Mouse (Mus musculus) limb, embryonic 15.5 days (tissue): ENCODE results near the gene Lenep. TPM values are rescaled to one million over a fixed set of nuclear protein-coding genes. Genes with fewer than 3 reads are reported as not detected.

ENCODE experiments used
- ATAC-seq: fragments of 200-750 bp; cut with Nextera tagmentation; 2 replicates; pipeline ENCODE4 v1.8.0; 2017; ENCODE audit warnings: low read depth, moderate TSS enrichment; ENCODE audit not compliant: insufficient number of reproducible peaks, low FRiP score, low TSS enrichment
- H3K27ac ChIP-seq: fragments of 300-500 bp; sonication (generic); 2 replicates; pipeline ENCODE4 v1.5.1; 2015; ENCODE audit warnings: moderate library complexity, mild to moderate bottlenecking, inconsistent platforms
- H3K27me3 ChIP-seq: fragments of 300-500 bp; sonication (generic); 2 replicates; pipeline ENCODE4 v1.6.1; 2015; ENCODE audit warnings: inconsistent platforms
- H3K36me3 ChIP-seq: fragments of 300-500 bp; sonication (generic); 2 replicates; pipeline ENCODE4 v1.6.1; 2015; ENCODE audit warnings: inconsistent platforms
- H3K4me1 ChIP-seq: fragments of 300-500 bp; sonication (generic); 2 replicates; pipeline ENCODE4 v1.6.1; 2015; ENCODE audit warnings: inconsistent platforms
- H3K4me2 ChIP-seq: fragments of 300-500 bp; sonication (generic); 2 replicates; pipeline ENCODE4 v1.6.1; 2015; ENCODE audit warnings: mild to moderate bottlenecking, inconsistent platforms
- H3K4me3 ChIP-seq: fragments of 300-500 bp; sonication (generic); 2 replicates; pipeline ENCODE4 v1.5.1; 2015; ENCODE audit warnings: mild to moderate bottlenecking, inconsistent platforms
- H3K9ac ChIP-seq: fragments of 300-500 bp; sonication (generic); 2 replicates; pipeline ENCODE4 v1.6.1; 2015; ENCODE audit warnings: inconsistent platforms
- H3K9me3 ChIP-seq: fragments of 300-500 bp; sonication (generic); 2 replicates; pipeline ENCODE4 v1.6.1; 2016; ENCODE audit warnings: inconsistent platforms
- WGBS: fragments of 180-500 bp; shearing (Covaris S2); methylation state at CpG from one replicate; pipeline ENCODE4 v1.1.7; 2015; 5-methylcytosine and 5-hydroxymethylcytosine counted together
- polyA plus RNA-seq: library from polyadenylated mRNA; unstranded; fragments of >200 nt; fragmentation: Nextera tagmentation; extraction: Ambion mirVana; gene quantifications from 2 replicates; pipeline ENCODE4 v1.2.1, GENCODE M21; 2015

Gene Lenep
- polyA plus RNA-seq, 1 experiment from 2014 or later: not detected

DNA sequence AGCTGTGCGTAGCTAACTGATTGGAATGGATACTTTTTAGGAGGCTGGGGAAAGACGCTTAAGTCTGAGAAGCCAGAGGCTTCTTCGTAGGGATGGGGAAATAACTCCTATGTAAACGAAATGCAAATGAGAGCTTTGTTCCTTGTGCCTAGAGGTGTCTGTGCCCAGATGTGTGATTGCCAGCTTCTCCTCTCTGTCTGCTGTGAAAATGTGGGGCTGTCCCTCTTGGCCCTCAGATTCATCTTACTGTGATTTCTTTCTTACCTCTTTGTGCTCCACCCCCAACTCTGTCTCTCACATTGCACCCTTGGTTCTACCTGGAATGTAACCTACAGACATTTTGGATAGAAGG, 6.0 kb downstream of the Lenep start:
- Histone ChIP-seq H3K4me1 (peaks cover 49% of the 10 kb centered on the region), H3K9ac (peak overlapping the region; percentile 57), H3K4me3 (peak overlapping the region; percentile 57), H3K4me2 (peak overlapping the region; percentile 98), H3K27ac (peak overlapping the region; percentile 92), H3K27me3 (0 out of 2 replicates have a peak, but pooled peaks cover 2% of the 10 kb centered on the region), H3K36me3 (peaks cover 2% of the 10 kb centered on the region; the same call in 1 of the 2 replicates), H3K9me3 (no peaks in the 10 kb centered on the region)
- no peak for ATAC-seq
- WGBS: 0% methylated on average over 4 of the region's 4 CpGs

GRCm38 (mm10) chr3:89395806-89396653, 6.6 kb downstream of the Lenep start:
- under 1% methylated on average over 44 of the region's 44 CpGs for WGBS
- peaks cover 55% of the 10 kb centered on the region for H3K4me1 ChIP-seq

DNA sequence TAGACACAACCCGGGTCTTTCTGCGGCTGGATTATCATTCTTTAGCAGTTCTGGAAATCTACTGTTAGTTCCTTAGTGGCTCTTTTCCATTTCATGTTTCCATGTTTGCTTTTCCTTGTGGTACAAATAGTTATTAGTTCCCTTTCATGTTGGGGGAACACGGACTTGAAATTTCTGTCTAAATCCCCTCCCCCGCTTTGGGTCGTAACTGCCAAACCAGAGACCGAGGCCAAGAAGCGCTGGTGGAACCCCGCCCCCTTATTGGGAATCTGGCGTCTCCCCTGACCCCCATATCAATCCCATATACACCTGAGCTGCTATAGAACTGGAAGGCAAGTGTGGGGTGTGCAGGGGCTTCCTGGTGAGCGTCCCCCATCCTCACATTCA, 7.2 kb downstream of the Lenep start:
- Histone ChIP-seq H3K27ac (peak overlapping the region; percentile 92), H3K27me3 (0 out of 2 replicates have a peak, but pooled peaks cover 3% of the 10 kb centered on the region)
- WGBS: 5% methylated on average over 10 of the region's 10 CpGs

More at GRCm38 (mm10) chr3:89395806-89396653, 6.6 kb downstream of the Lenep start:
- peak overlapping the region; percentile 57 for H3K9ac ChIP-seq
- H3K36me3 ChIP-seq: no peaks in the 10 kb centered on the region
- peak overlapping the region; percentile 98 for H3K4me2 ChIP-seq
- ATAC-seq: peak; percentile 7; the same call in 1 of the 2 replicates
- H3K27ac ChIP-seq: peak overlapping the region; percentile 92
- H3K27me3 ChIP-seq: 0 out of 2 replicates have a peak, but pooled peaks cover 3% of the 10 kb centered on the region
- H3K9me3 ChIP-seq: no peaks in the 10 kb centered on the region
- H3K4me3 ChIP-seq: peak overlapping the region; percentile 57

GRCm38 (mm10) chr3:89394894-89395256, 7.7 kb downstream of the Lenep start:
- Histone ChIP-seq H3K4me1 (peaks cover 66% of the 10 kb centered on the region), H3K4me3 (peak overlapping the region; percentile 57), H3K4me2 (peak overlapping the region; percentile 98), H3K9ac (no peak overlapping the region), H3K27me3 (0 out of 2 replicates have a peak, but pooled peaks cover 3% of the 10 kb centered on the region), H3K27ac (peak overlapping the region; percentile 92), H3K36me3 (no peaks in the 10 kb centered on the region), H3K9me3 (no peaks in the 10 kb centered on the region)
- ATAC-seq: peak; percentile 9; the same call in 1 of the 2 replicates
- 2% methylated on average over 11 of the region's 12 CpGs for WGBS

More for the DNA sequence above, 7.2 kb downstream of the Lenep start:
- Histone ChIP-seq H3K4me2 (peak overlapping the region; percentile 98), H3K36me3 (no peaks in the 10 kb centered on the region), H3K9me3 (no peaks in the 10 kb centered on the region), H3K4me3 (peak overlapping the region; percentile 57), H3K4me1 (peaks cover 61% of the 10 kb centered on the region), H3K9ac (no peak overlapping the region)
- ATAC-seq: no peak

DNA sequence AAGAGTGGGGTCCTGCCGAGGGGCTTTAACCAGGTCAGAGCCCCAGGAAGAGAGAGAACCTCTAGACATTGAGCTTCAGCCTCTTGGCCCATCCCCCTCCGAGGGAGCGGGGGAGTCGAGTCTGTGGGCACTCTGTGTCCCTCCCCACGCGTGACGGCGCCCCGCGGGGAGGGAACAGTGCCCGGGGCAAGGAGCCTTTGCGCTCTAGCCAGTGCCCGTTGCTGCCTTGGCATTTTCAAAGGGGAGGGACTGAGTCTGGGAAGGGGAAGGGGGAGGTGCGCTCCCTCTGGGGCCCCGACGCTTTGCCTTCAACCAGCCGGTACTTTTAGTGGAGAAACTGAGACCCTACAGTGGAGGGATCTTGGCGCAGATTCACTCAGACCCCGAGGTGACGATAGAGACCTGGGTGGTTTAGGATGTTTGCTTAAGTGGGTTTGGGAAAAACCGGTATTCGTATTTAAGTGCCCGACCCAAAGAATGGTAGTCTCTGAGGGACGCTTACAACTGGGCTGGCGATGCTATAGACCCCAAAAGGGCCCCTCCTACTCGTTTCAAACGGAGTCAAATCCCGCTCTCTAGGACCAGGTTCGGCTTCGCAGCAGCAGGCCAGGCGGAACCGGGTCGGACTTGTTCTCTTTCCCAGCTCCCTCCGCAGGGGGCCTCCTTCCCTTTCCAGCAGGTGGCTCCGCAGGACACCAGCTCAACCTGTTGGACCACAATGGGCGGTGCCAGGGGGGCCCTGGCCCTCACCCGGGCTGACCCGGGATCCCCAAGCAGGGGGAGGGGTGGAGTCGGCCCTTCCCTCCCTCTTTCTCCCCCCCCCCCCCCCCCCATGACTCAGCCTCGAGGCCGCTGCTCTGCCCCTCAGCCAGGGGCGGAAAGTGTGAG, 8.3 kb downstream of the Lenep start, which contains the start of gene Zbtb7b:
Zbtb7b (minus strand) TSS at position 771 of the 888 bp plus-strand sequence.
- under 1% methylated on average over 35 of the region's 42 CpGs for WGBS
- no peaks in the 10 kb centered on the region for H3K9me3 ChIP-seq

DNA sequence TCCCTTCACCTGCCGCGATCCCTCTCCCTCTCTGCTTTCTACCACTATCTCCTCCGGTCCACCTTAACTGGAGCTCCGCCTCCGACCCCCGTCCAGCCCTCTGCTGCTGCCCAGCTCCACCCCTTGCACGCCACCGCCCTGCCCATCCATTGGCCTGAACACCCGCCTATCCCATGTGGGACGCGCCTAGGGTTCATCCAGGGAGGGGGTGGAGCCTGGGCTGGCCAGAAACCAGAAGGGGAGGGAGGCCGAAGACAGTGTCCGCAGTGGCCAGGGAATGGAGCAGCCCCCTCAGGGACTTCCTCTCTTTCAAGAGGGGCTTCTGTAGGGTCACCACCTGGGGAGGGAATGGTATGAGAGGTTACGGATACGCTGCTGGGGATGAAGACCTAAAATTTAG, 9.0 kb downstream of the Lenep start:
- H3K4me2 ChIP-seq: peak overlapping the region; percentile 98
- H3K4me1 ChIP-seq: peaks cover 67% of the 10 kb centered on the region

More for the DNA sequence above, 8.3 kb downstream of the Lenep start, which contains the start of gene Zbtb7b:
- peak within 1 kb of the TSS; percentile 92 for H3K27ac ChIP-seq
- no peaks in the 10 kb centered on the region for H3K36me3 ChIP-seq
- ATAC-seq: peak; percentile 37
- H3K4me1 ChIP-seq: peaks cover 66% of the 10 kb centered on the region
- peak within 1 kb of the TSS; percentile 98 for H3K4me2 ChIP-seq
- 0 out of 2 replicates have a peak, but pooled peaks cover 3% of the 10 kb centered on the region for H3K27me3 ChIP-seq
- peak within 1 kb of the TSS; percentile 41 for H3K9ac ChIP-seq
- peak within 1 kb of the TSS; percentile 57 for H3K4me3 ChIP-seq

GRCm38 (mm10) chr3:89392871-89393311, 9.7 kb downstream of the Lenep start:
- peaks cover 74% of the 10 kb centered on the region for H3K4me1 ChIP-seq
- peak overlapping the region; percentile 79 for H3K27ac ChIP-seq
- H3K4me2 ChIP-seq: peak overlapping the region; percentile 98
- H3K36me3 ChIP-seq: no peaks in the 10 kb centered on the region
- no peaks in the 10 kb centered on the region for H3K9me3 ChIP-seq
- WGBS: under 1% methylated on average over 17 of the region's 24 CpGs
- H3K4me3 ChIP-seq: peak overlapping the region; percentile 57
- no peak for ATAC-seq
- 0 out of 2 replicates have a peak, but pooled peaks cover 3% of the 10 kb centered on the region for H3K27me3 ChIP-seq
- H3K9ac ChIP-seq: peak overlapping the region; percentile 55

More for the DNA sequence above, 9.0 kb downstream of the Lenep start:
- 0% methylated on average over 15 of the region's 15 CpGs for WGBS
- peak; percentile 94 for ATAC-seq
- Histone ChIP-seq H3K9ac (peak overlapping the region; percentile 41), H3K4me3 (peak overlapping the region; percentile 57), H3K9me3 (no peaks in the 10 kb centered on the region), H3K27me3 (0 out of 2 replicates have a peak, but pooled peaks cover 3% of the 10 kb centered on the region), H3K36me3 (no peaks in the 10 kb centered on the region), H3K27ac (peak overlapping the region; percentile 92)

- H3K27me3 ChIP-seq: 0 out of 2 replicates have a peak, but pooled peaks cover 3% of the 10 kb centered on the region
- ATAC-seq: no peak
- peak overlapping the region; percentile 57 for H3K4me3 ChIP-seq
- H3K27ac ChIP-seq: peak overlapping the region; percentile 79; the same call in 1 of the 2 replicates
- 1% methylated on average over 56 of the region's 56 CpGs for WGBS
- H3K9me3 ChIP-seq: no peaks in the 10 kb centered on the region
- H3K4me1 ChIP-seq: peaks cover 81% of the 10 kb centered on the region
- H3K9ac ChIP-seq: peak overlapping the region; percentile 55
- no peaks in the 10 kb centered on the region for H3K36me3 ChIP-seq
- peak overlapping the region; percentile 98 for H3K4me2 ChIP-seq
These were observed 10.7 kb downstream of the Lenep start for GRCm38 (mm10) chr3:89391663-89392511.

- no peak for ATAC-seq
- Histone ChIP-seq H3K4me2 (peak overlapping the region; percentile 98), H3K27ac (peak overlapping the region; percentile 3; the same call in 1 of the 2 replicates), H3K9ac (peak overlapping the region; percentile 55; the same call in 1 of the 2 replicates), H3K36me3 (no peaks in the 10 kb centered on the region), H3K4me3 (peak overlapping the region; percentile 57), H3K9me3 (no peaks in the 10 kb centered on the region), H3K4me1 (peaks cover 78% of the 10 kb centered on the region), H3K27me3 (0 out of 2 replicates have a peak, but pooled peaks cover 3% of the 10 kb centered on the region)
- 14% methylated on average over 19 of the region's 19 CpGs for WGBS
These were observed 11.6 kb downstream of the Lenep start for GRCm38 (mm10) chr3:89390699-89391662.
